Mouse (Mus musculus): Measurements from ENCODE around the gene Spryd7. TPM values are rescaled to one million over a fixed set of nuclear protein-coding genes. Genes with fewer than 3 reads are reported as not detected.
A peak's percentile ranks its signal among the peaks of the same experiment; 100 is the strongest.
"Not testable (repeated sequence)": the region's sequence is repeated elsewhere in the genome, so short reads cannot be mapped to it uniquely, and the experiment has no call there.

The Spryd7 gene
- total RNA-seq, 1 experiment from 2014 or later = 9.5 TPM

DNA sequence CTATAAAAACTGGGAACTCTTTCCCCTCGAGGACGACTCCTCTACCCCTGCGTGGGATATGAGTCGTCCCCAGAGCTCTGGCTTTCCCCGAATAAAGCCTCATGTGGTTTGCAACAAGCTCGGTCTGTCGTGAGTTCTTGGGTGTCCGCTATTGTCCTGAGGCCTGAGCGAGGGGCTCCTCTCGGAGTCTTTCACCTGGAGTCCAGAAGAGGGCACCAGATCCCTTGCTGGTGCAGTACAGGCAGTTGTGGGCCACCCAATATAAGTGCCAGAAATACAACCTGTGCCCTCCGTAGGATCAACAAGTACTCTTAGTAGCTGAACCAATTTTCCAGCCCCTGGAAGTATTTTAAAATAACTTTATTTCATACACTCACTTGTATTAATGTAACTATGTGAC lies 18.9 kb downstream of the Spryd7 start:
- not testable (repeated sequence) for ATAC-seq (replicated peaks; ENCODE audit: low read depth, poor library complexity, severe bottlenecking)

DNA sequence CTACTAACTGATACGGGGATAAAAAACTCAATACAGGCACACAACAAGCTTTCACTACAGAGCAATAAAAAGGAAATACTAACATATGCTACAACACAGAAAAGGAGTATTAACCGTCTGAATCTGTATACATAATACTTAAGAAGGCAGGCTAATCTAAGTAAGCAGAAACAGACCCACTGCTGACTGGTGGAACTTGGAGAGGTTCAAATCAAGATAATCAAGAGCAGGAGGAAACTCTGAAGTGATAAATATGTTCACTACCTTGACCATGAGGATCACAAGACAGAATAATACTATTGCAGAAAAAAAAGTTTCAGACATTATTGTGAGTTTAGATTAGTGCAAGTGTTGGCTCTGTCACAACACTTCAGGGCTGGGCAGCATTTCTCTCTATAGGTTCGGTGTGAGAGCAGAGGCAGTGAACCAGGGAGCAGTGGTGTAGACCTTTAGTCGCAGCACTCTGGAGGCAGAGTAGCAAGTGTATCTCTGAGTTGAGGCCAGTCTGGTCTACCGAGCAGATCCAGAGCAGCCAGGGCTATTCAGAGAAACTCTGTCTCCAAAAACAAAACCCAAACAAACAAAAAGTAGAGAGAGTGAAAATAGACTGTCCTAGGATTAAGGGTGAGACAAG lies 19.9 kb downstream of the Spryd7 start:
- ATAC-seq (replicated peaks; ENCODE audit: low read depth, poor library complexity, severe bottlenecking) = no peak

DNA sequence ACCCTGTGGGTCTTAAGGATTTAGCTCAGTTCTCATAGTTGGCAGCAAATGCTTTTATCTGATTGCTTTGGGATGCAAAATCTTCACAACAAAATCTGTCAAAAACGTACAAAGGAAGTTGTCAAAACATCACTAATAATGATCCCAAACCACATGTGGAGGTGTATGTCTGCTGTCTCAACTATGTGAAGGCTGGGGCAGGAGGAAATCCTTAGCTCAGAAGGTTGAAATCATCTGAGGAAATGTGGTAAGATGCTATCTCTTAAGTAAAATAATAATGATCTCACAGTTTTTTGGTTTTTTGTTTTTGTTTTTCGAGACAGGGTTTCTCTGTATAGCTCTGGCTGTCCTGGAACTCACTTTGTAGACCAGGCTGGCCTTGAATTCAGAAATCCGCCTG lies 20.9 kb downstream of the Spryd7 start:
- no peak for ATAC-seq (replicated peaks; ENCODE audit: low read depth, poor library complexity, severe bottlenecking)

DNA sequence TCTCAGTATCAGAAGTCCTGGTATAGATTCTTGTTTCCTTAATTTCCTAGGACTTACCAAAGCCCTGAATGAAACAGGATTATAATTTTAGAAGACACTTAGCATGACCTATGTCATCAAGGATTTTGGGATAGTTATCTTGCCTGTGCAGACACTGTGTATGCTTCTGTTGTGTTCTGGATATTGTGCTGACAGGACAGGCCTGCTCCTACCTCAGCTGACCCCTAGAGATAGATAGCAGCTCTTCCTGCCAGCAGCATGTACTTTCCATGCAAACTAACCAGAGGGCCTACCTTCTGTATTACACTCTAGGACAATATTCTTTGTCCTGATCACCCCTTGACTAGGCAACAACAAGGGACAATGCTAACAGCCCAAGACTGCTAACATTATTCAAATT lies 25.7 kb downstream of the Spryd7 start:
- no peak for ATAC-seq (replicated peaks; ENCODE audit: low read depth, poor library complexity, severe bottlenecking)

DNA sequence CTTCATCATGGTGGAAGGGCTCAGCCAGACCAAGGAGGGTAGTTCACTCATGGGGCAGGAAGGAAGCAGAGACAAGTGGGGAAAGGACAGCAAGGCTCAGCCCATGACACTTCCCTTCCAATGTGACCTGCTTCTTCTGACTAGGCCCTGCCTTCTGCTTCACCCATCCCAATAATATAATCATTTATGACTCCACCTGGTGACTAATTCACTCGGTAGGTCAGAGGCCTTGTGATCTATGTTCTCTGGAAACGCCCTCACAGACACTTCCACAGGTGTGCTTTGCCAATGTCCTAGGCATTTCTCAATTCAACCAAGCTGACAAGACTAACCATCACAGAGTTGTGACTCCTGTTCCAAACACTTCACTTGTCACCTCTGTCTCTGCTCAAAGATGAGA lies 26.3 kb downstream of the Spryd7 start:
- no peak for ATAC-seq (replicated peaks; ENCODE audit: low read depth, poor library complexity, severe bottlenecking)

DNA sequence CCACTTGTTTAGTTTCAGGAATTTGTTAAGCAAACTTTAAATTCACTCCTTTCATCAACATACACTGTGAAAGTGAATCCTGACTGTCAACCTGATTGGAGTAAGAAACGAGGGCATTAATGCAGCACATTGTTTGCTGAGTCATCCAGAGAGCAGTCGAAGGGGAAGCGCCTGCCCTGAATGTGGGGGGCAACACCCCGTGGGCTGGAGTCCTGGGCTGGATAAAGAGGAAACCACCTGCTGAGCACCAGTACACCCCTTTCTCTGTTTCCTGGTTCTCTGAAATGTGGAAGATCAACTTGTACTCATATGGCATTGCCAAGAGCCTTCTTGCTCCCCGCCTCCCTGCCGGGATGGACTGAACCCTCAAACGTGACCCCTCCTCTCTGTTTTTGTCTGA lies 27.2 kb downstream of the Spryd7 start:
- peak; percentile 100 for ATAC-seq (replicated peaks; ENCODE audit: low read depth, poor library complexity, severe bottlenecking)

DNA sequence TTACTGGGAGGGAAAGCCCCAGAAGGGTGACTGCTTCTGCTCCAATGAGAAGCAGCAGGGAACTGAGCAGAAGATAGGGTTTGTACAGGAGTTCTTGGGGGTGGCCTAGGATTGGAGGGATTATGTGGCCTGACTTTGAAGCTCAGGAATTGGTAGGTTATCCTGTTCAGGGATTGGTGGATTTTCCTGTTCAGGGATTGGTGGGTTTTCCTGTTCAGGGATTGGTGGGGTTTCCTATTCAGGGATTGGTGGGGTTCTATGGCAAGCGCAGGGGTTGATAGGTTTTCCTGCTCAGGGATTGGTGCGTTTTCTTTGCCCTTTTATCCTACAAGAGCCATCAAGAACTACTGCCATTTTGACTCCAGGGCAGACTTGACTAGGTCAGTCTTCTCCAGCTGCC lies 30.7 kb downstream of the Spryd7 start:
- no peak for ATAC-seq (replicated peaks; ENCODE audit: low read depth, poor library complexity, severe bottlenecking)

DNA sequence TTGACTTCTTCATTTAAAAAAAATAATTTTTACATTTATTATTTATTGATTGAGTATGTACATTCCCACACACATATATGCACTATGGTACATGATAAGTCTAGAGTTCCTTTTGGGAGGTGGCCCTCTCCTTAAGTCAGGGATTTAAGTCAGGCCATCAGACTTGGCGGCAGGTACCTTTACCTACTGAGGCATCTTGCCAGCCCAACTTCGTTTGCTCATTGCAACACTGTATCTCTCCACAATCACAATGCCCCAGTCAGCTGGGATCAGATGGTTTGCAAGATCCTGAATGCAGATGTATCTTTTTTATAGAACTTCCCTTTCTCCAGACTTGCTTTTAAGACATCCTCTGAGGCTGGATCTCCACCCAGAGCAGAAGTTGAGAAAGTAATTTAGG lies 32.9 kb downstream of the Spryd7 start:
- no peak for ATAC-seq (replicated peaks; ENCODE audit: low read depth, poor library complexity, severe bottlenecking)

DNA sequence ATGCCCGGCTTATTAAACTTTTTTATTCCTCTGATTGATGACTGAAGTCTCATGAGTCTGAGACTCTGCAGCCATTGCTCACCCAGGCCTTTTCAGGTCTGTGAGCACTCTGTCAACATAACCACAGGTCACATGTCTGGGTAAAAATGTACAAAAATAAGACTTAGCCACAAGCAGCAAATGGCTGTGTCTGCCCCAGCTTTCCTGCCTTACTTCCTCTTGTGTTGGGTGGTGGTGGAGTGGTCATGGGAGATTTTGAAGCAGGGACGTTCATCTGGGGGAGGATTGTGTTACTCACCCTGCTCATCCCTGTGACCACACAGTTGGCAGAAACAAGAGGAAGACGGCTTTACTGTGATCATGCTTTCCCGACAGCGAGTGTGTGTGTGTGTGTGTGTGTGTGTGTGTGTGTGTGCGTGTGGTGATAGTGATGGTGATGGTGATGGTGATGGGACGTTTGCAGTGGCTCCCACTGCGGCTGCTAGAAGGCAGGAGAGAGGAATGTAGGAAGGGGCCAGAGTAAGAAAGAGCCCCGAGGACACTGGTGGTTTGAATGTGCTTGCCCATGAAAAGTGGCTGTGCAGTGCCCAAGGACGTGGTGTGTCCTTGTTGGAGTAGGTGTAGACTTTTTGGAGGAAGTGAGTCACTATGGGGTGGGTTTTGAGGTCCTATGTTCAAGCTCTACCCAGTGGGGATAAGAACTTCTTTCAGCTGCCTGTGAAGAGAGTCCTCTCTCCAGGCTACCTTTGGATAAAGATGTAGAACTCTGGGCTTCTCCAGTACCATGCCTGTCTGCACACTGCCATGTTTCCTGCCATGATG lies 37.8 kb downstream of the Spryd7 start:
- peak; percentile 98 for ATAC-seq (replicated peaks; ENCODE audit: low read depth, poor library complexity, severe bottlenecking)

DNA sequence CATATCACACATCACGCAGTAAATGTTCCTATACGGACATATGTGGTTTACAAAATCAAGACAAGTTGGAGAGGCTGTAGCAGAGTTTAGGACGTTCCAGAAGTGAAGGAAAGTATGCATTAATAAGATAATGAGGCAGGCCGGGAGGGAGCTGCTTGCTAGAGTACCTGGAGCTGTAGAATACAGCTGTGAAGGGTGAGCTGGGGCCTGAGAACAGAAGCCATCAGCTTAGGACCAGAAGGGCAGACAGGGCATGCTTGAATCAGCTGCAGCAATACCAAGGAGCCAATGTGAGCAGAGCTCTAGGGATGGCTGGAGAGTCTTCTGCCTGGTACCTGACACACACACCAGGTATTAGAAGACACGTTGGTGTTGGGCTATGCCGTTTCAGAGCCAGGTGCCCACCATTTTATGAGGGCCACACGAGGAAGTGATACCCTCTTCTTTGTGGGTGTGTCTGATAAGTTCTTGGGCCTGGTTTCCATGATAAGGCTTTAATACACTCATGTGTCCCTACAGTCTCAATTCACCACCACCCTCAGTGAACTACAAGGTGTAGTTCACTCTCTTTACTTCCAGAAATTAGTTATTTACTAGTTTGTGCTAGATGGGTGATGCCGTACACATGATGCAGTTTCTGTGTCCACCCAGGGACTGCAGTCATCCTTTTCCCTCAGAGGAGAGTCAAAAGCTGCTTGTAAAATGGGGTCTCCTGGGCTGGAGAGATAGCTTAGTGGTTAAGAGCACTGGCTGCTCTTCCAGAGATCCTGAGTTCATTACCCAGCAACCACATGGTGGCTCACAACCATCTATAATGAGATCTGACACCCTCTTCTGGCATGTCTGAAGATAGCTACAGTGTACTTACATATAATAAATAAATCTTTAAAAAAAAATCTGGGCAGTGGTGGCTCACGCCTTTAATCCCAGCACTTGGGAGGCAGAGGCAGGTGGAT lies 39.9 kb downstream of the Spryd7 start:
- no peak for ATAC-seq (replicated peaks; ENCODE audit: low read depth, poor library complexity, severe bottlenecking)

DNA sequence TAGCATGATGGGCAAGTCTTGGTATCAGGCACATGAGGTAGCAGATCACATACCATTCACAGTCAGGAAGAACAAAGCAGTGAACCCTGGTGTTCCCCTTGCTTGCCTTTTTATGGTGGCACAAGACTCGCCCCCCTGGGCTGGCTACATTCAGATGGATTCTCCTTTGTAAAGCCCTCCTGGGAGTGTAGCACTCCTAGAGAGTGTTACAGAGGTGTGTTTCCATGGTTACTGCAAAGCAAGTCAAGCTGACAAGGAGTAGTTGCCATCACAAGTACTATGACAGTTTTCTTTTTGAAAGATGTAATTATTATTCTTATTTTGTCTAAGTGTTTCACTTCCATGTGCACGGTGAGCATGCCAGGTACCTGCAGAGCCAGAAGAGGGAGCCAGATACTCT lies 45.2 kb downstream of the Spryd7 start:
- no peak for ATAC-seq (replicated peaks; ENCODE audit: low read depth, poor library complexity, severe bottlenecking)

DNA sequence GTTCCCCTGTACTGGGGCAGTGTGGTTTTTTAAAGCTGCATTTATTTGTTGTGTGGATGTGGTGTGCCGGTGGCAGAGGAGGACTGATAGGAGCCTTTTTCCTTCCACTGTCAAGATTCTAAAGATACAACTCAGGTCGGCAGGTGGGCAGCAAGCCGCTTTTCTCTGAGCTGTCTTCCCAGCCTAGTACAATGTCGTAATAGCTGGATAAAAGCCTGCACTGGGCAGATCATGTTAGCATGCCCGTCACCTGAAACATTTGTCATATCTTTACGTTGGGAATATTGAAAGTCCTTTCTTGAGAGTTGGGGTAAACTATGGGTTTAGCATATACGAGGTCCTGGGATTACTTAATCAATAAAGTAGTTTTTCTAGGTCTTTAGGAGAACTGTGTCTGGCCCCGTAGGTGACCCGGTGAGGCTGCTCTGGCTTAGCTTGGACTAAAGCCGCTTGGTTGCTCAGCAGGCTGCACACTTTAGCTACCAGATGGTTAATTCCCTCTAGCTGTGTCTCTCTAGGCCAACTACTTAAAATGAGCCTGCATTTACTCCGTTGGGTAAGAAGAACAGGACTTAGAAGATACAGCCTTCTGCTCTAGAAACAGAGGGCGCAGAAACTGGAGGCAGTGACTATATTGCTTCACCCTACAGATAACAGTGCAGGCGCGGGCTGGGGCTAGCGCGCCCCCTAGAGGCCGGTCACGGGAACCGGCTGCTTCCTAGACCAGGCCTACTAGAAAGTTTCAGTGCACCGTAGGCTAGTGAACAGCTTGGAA lies 58.8 kb downstream of the Spryd7 start:
- ATAC-seq (replicated peaks; ENCODE audit: low read depth, poor library complexity, severe bottlenecking) = peak; percentile 94

DNA sequence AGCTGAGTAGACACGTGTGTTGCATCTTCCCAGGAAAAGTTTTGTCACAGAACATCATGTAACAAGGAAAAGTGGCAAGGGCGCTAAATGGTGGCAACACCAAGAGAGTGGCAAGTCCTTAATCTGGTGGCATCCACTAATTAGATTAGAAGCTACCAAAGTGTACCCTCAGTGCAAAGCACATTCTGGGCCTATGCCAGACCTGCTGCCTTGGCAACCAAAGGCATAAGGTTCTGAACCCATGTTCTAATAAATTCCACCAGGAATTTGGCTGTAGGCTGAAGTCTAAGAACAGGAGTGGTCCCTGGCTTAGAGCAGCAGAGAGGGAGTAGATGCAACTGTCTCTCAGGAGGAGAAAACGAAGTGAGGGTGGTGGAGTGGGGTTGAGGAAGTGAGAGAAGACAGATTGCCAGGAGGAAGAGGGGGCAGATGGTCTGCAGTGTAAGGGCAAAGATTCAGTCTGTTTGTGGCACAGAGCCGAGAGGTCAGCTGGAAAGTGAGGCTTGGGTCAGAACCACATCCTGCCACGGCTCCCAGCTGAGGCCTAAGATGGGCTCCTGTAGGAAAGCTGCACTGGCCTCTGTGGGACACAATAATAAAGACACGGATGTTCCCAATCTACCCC lies 63.1 kb downstream of the Spryd7 start:
- ATAC-seq (replicated peaks; ENCODE audit: low read depth, poor library complexity, severe bottlenecking) = peak; percentile 64

Other genes with a start within 250 kb of the Spryd7 start
- gene Arl11, start 247.1 kb downstream of the Spryd7 start, total RNA-seq (2017) = 5.2 and 11.0 TPM in 2 replicates
- 4.3 and 6.0 TPM in 2 replicates for gene Ebpl, start 196.4 kb downstream of the Spryd7 start, total RNA-seq (2017)
- 88.6 and 92.3 TPM in 2 replicates for gene Kpna3, start 117.0 kb downstream of the Spryd7 start, total RNA-seq (2017)
- 19.4 and 22.4 TPM in 2 replicates for gene Trim13, start 41.4 kb upstream of the Spryd7 start, total RNA-seq (2017)
- gene Kcnrg, start 50.6 kb upstream of the Spryd7 start, total RNA-seq (2017) = 0.19 and 0.87 TPM in 2 replicates